12 mouse cellular contexts compared by ENCODE assay signal in genomic region chr19:53451388-53451922, GRCm38 (mm10).
DNase-seq lines count a peak whose midpoint lies in the region; ATAC-seq and TF ChIP-seq lines count a peak whose summit lies in the region.
"Had no signal": no experiment of that assay in that cellular context is flagged by ENCODE, and none has a peak within 500 bp of the region (broad histone marks: within the 10 kb centered on the region; RNA-seq: fewer than 3 reads in every experiment).

No protein-coding gene starts in this region.

- H3K27ac ChIP-seq in heart, postnatal 0 days (ENCODE audit: low read depth), result no peak overlapping the region
- H3K27ac ChIP-seq in stomach, embryonic 15.5 days, result peak overlapping the region; percentile 59; the same call in 1 of the 2 replicates

- TF ChIP-seq EP300 in heart, postnatal 0 days (IDR thresholded peaks at IDR 0.05; ENCODE audit: low read depth), result no peak

- no peak overlapping the region for H3K4me3 ChIP-seq in heart, postnatal 0 days (ENCODE audit: low read depth, low read length)
- H3K4me3 ChIP-seq in stomach, embryonic 15.5 days (replicated peaks), result no peak overlapping the region

- no peak for TF ChIP-seq CTCF in heart, postnatal 0 days (IDR thresholded peaks at IDR 0.05; ENCODE audit: low read depth)

- ATAC-seq in heart, postnatal 0 days (ENCODE audit: insufficient read depth, low read depth), result no peak
- no peak for ATAC-seq in stomach, embryonic 15.5 days (ENCODE audit: insufficient read depth, low FRiP score, low read depth)
- no peak for ATAC-seq in CD4-positive, CD25-positive, alpha-beta regulatory T cell, adult 4 months

- H3K9me3 ChIP-seq in heart, postnatal 0 days (replicated peaks; ENCODE audit: control insufficient read depth, low read length), result no peaks in the 10 kb centered on the region
- H3K9me3 ChIP-seq in stomach, embryonic 15.5 days, result no peaks in the 10 kb centered on the region
- H3K9me3 ChIP-seq: G1E had no signal

- peak; percentile 39 for DNase-seq in heart, postnatal 0 days (ENCODE audit: low spot score)
- DNase-seq in heart, adult 8-10 months (ENCODE audit: low spot score), result no peak
- peak; percentile 55 for DNase-seq in right cerebral cortex, adult 18-20 months
- no peak for DNase-seq in right cerebral cortex, postnatal 14 days
- DNase-seq in cerebellum, adult 9-11 months, result peak; percentile 66
- DNase-seq in thymus, adult 18-20 months, result no peak
- DNase-seq: kidney, adult 9 months; layer of hippocampus, postnatal 36 days had no signal

- H3K4me2 ChIP-seq in heart, postnatal 0 days (ENCODE audit: low read depth, low read length), result no peak overlapping the region
- no peak overlapping the region for H3K4me2 ChIP-seq in stomach, embryonic 15.5 days
- H3K4me2 ChIP-seq: liver, embryonic 11.5 days had no signal

- H3K4me1 ChIP-seq in heart, postnatal 0 days (ENCODE audit: control insufficient read depth, insufficient read depth), result peaks cover 6% of the 10 kb centered on the region; the same call in 1 of the 2 replicates
- H3K4me1 ChIP-seq in stomach, embryonic 15.5 days, result peaks cover 41% of the 10 kb centered on the region; the same call in 1 of the 2 replicates

- H3K9ac ChIP-seq in heart, postnatal 0 days (replicated peaks; ENCODE audit: low read depth, low read length), result no peak overlapping the region
- H3K9ac ChIP-seq in stomach, embryonic 15.5 days, result no peak overlapping the region

- 0 out of 2 replicates have a peak, but pooled peaks cover 3% of the 10 kb centered on the region for H3K27me3 ChIP-seq in heart, postnatal 0 days (ENCODE audit: control insufficient read depth, insufficient read depth, low read length)
- no peaks in the 10 kb centered on the region for H3K27me3 ChIP-seq in stomach, embryonic 15.5 days (replicated peaks)

- WGBS in heart, postnatal 0 days, result 39% methylated on average over 13 of the region's 13 CpGs
- WGBS in stomach, embryonic 15.5 days, result 49% methylated on average over 13 of the region's 13 CpGs

- H3K36me3 ChIP-seq in heart, postnatal 0 days (replicated peaks; ENCODE audit: control insufficient read depth, insufficient read depth, low read length), result no peaks in the 10 kb centered on the region
- H3K36me3 ChIP-seq in stomach, embryonic 15.5 days, result no peaks in the 10 kb centered on the region
- H3K36me3 ChIP-seq: G1E had no signal

Comparison
In these comparisons a context has a peak if more than half of its experiments do, and no peak if none do; other contexts are left out.
1. DNase-seq: peak in heart, postnatal 0 days (single experiment), right cerebral cortex, adult 18-20 months (single experiment) and cerebellum, adult 9-11 months (single experiment); none in heart, adult 8-10 months (single experiment), right cerebral cortex, postnatal 14 days (single experiment) and thymus, adult 18-20 months (0 of 2).